Comparison of ENCODE assay signal across 18 mouse cellular contexts in the genomic region with DNA sequence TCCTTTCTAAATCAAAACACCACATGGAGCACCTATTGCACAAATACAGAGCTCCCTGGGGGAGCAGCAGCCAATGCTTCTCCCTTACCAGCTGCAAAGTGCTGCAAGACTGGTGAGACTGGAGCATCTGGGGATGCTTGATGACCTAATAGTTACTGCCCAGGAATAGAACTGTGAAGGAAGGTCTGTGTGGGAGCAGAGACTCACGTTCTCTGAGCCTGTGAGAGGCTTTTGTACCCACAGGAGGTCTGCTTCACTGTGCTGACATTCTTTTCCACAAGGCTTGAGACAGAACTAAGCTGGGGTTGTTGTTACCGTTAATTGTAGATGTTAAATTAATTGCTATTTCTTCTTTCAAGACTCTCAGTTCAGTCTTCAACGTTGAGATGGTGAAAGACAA. TPM values are rescaled to one million over a fixed set of nuclear protein-coding genes. Genes with fewer than 3 reads are reported as not detected.
"Had no signal": no experiment of that assay in that cellular context is flagged by ENCODE, and none has a peak within 500 bp of the region (broad histone marks: within the 10 kb centered on the region; RNA-seq: fewer than 3 reads in every experiment).

No protein-coding gene starts in this region.

- ATAC-seq: liver, embryonic 12.5 days; midbrain, embryonic 15.5 days had no signal

- DNase-seq: kidney, adult 11 months; kidney, adult 9 months; kidney, postnatal 10 days; layer of hippocampus, adult 9-11 months; layer of hippocampus, postnatal 36 days; lung, embryonic 14.5 days; lung, postnatal 14 days; retina, postnatal 1 day; right cerebral cortex, postnatal 4 days; spleen, adult 18-20 months; thymus, adult 2 months; thymus, postnatal 25 days had no signal

RNA-seq across cellular contexts. Expression of a gene that starts 10.0 kb away (rescaled TPM):
- total RNA-seq: layer of hippocampus, postnatal 36 days; monocyte, adult 5-6 weeks had no signal
- polyA plus RNA-seq: liver, embryonic 12.5 days; liver, embryonic 16.5 days; lung, embryonic 14.5 days; macrophage; midbrain, embryonic 11.5 days had no signal
